Mouse (Mus musculus): ENCODE results near the gene Lmo7. TPM values are rescaled to one million over a fixed set of nuclear protein-coding genes. Genes with fewer than 3 reads are reported as not detected.

Gene Lmo7
- total RNA-seq (2022): 100 to 1,000 TPM; 393 to 433 (median 398) TPM

GRCm38 (mm10) chr14:101729237-101729971, at the start of gene Lmo7, which contains the start of gene Gm9922:
Gene Lmo7 (plus strand): TSS chr14:101729957.
Gene Gm9922 (minus strand): TSS chr14:101729814.
- peak; percentile 80 for DNase-seq (ENCODE audit: low spot score)

- no peak for DNase-seq (ENCODE audit: low spot score)
Observed at GRCm38 (mm10) chr14:101687696-101688095, 42.1 kb upstream of the Lmo7 start.

GRCm38 (mm10) chr14:101688406-101688805, 41.4 kb upstream of the Lmo7 start:
- DNase-seq (ENCODE audit: low spot score): peak; percentile 50

- DNase-seq (ENCODE audit: low spot score): no peak
Observed at GRCm38 (mm10) chr14:101704479-101704878, 25.3 kb upstream of the Lmo7 start.

- no peak for DNase-seq (ENCODE audit: low spot score)
Observed at GRCm38 (mm10) chr14:101707088-101707487, 22.7 kb upstream of the Lmo7 start.

GRCm38 (mm10) chr14:101714414-101714813, 15.3 kb upstream of the Lmo7 start:
- DNase-seq (ENCODE audit: low spot score): no peak

- peak; percentile 7 for DNase-seq (ENCODE audit: low spot score)
Observed at GRCm38 (mm10) chr14:101729972-101730692, 375 bp downstream of the Lmo7 start.

- DNase-seq (ENCODE audit: low spot score): no peak
Observed at GRCm38 (mm10) chr14:101733542-101734303, 4.0 kb downstream of the Lmo7 start.

- DNase-seq (ENCODE audit: low spot score): no peak
Observed at GRCm38 (mm10) chr14:101737501-101737900, 7.7 kb downstream of the Lmo7 start.

- DNase-seq (ENCODE audit: low spot score): no peak
Observed at GRCm38 (mm10) chr14:101746635-101747034, 16.9 kb downstream of the Lmo7 start.

- no peak for DNase-seq (ENCODE audit: low spot score)
Observed at GRCm38 (mm10) chr14:101747811-101748210, 18.1 kb downstream of the Lmo7 start.

- no peak for DNase-seq (ENCODE audit: low spot score)
Observed at GRCm38 (mm10) chr14:101748436-101748835, 18.7 kb downstream of the Lmo7 start.

GRCm38 (mm10) chr14:101750910-101751309, 21.2 kb downstream of the Lmo7 start:
- no peak for DNase-seq (ENCODE audit: low spot score)

- DNase-seq (ENCODE audit: low spot score): no peak
Observed at GRCm38 (mm10) chr14:101755425-101755824, 25.7 kb downstream of the Lmo7 start.

GRCm38 (mm10) chr14:101762267-101762666, 32.5 kb downstream of the Lmo7 start:
- DNase-seq (ENCODE audit: low spot score): no peak

- DNase-seq (ENCODE audit: low spot score): no peak
Observed at GRCm38 (mm10) chr14:101763762-101764295, 34.1 kb downstream of the Lmo7 start.

- DNase-seq (ENCODE audit: low spot score): no peak
Observed at GRCm38 (mm10) chr14:101771336-101771735, 41.6 kb downstream of the Lmo7 start.

GRCm38 (mm10) chr14:101771756-101772155, 42.0 kb downstream of the Lmo7 start:
- DNase-seq (ENCODE audit: low spot score): no peak

- DNase-seq (ENCODE audit: low spot score): peak; percentile 19
Observed at GRCm38 (mm10) chr14:101774631-101775030, 44.9 kb downstream of the Lmo7 start.

GRCm38 (mm10) chr14:101776296-101777128, 46.8 kb downstream of the Lmo7 start:
- DNase-seq (ENCODE audit: low spot score): no peak

GRCm38 (mm10) chr14:101777129-101777493, 47.4 kb downstream of the Lmo7 start:
- no peak for DNase-seq (ENCODE audit: low spot score)

Data from heart, adult 8-10 months (tissue).